Mouse (Mus musculus) C2C12 (cell line): ENCODE data around the gene Dnah17.

Experiments used
- CEBPB ChIP-seq: IDR thresholded peaks from one replicate; pipeline ENCODE4 v1.6.1; 2011; ENCODE audit warnings: low read depth, mild to moderate bottlenecking, control low read depth, moderate library complexity
- CTCF ChIP-seq: IDR thresholded peaks from one replicate; pipeline ENCODE4 v1.5.1; 2011; ENCODE audit not compliant: control insufficient read depth, insufficient read depth, insufficient read length
- FOSL1 ChIP-seq: IDR thresholded peaks from one replicate; pipeline ENCODE4 v1.8.0; 2011; ENCODE audit warnings: mild to moderate bottlenecking, low read length; ENCODE audit not compliant: poor library complexity, insufficient read depth, severe bottlenecking
- MAX ChIP-seq: IDR thresholded peaks from one replicate; pipeline ENCODE4 v1.6.1; 2011; ENCODE audit warnings: mild to moderate bottlenecking, control low read depth
- MYOD1 ChIP-seq: IDR thresholded peaks from one replicate; pipeline ENCODE4 v1.6.1; 2011; ENCODE audit warnings: low read depth; ENCODE audit not compliant: control insufficient read depth, insufficient read length
- MYOG ChIP-seq: IDR thresholded peaks from one replicate; pipeline ENCODE4 v1.6.1; 2011; ENCODE audit not compliant: control insufficient read depth, insufficient read length; ENCODE audit errors: extremely low read depth
- USF1 ChIP-seq: IDR thresholded peaks from one replicate; pipeline ENCODE4 v1.6.1; 2011; ENCODE audit warnings: low read depth, mild to moderate bottlenecking, control low read depth, moderate library complexity

DNA sequence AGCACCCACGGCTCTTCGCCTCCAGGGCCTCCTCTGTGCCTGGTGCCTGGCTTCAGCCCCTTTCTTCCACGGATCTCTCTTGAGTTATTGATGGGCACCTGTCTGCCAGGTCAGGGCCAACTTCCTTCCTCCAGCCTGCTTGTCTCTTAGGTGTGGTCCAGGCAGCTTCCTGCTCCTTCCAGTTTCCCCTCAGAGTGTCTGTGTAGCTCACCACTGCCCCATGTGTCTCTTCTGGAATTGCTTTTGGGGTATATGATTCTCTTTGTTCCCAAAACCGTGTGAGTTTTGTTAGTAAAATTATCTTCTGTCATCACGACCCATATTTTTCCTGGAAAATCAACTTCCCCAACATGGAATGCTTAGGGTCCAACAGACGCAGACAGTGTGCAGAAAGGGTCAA lies 53.5 kb downstream of the Dnah17 start:
- TF ChIP-seq CTCF (no peak), CEBPB (no peak), MYOG (no peak), MYOD1 (no peak), USF1 (no peak), MAX (no peak), FOSL1 (no peak)
